Mouse (Mus musculus) telencephalon, adult 2 months (tissue): ENCODE data around the gene Lalba.
"Not testable (repeated sequence)": the region's sequence is repeated elsewhere in the genome, so short reads cannot be mapped to it uniquely, and the experiment has no call there.

ENCODE experiments used
- DNase-seq: peaks from one replicate; pipeline ENCODE4 v3.0.0-alpha.2; 2011; ENCODE audit warnings: low read depth, low spot score

Gene Lalba

GRCm38 (mm10) chr15:98492102-98492501 lies 9.6 kb upstream of the Lalba start, which contains the start of gene Olfr279:
Gene Olfr279 (plus strand): TSS chr15:98492402.
- no peak for DNase-seq

GRCm38 (mm10) chr15:98491332-98491731 lies 8.8 kb upstream of the Lalba start:
- DNase-seq, result no peak

DNA sequence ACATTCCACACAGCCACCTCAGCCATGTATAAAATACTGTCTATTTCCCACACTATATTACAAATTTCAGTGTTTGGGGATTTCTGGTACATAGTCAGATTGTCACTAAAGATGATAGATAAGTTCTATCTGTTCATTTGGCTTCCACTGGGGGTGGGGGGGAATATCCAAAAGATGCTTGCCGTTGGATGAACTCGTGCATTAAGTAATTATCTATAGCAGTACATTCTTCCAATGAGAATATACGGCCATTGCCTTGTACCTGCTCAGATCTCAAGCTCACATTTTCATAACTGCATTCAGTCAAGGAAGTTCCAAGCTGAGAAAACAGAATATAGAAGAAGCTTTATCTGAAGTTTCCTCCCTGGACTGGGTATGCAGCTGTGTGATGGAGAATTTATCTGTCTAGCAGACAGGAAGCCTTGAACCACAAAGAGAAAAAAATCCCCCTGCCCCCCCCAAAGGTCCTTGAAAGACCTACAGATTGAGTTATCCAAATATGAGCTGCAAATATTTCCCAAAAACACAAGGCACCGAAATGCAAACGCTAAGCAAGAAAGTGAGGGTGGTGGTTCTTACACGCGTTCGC lies 4.0 kb upstream of the Lalba start:
- DNase-seq, result no peak

DNA sequence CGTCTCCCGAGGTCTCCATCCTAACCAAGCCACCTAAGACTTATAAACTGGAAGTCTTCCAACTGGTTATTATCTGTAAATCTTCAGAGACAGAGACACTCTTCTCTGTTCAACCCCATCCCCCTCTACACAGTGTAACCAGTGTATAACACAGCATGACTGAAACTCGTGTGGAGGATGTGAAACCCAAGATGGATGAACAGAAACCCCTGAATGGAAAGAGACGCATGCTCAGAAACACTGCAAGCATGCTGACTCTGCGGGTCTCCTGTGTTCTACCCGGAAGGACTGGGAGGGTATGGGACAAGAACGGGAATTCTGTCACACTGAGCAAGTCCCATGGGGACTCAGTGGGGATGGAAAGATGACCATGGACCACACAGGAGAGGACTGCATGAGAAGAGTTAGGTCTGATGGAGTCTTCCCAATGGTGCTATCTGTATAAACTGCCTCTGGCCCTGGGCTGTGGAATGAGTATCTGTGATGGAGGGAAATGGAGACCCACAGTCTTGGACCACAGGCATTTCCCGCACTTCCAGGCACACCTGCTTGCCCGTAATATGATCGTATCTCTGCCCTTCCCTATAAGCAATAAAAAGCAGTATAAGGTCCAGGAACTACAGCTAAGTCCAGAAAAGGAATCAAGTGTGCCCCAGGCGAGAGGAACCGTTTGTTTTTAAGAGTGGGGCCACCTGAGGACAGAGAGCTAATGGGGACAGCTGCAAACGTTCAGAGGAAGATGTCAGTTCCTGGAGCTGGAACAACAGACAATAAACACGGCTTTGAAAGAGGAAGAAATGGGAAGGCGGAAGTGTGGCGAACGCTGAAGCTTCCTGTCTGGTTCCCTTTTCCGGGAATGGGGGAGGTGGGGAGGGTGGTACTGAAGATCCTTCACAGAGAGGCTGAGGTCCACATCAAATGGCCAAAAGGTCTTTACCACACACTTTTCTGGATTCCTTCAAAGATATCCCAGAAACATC lies 1.7 kb upstream of the Lalba start:
- no peak for DNase-seq

- DNase-seq, result no peak
Measured at GRCm38 (mm10) chr15:98479568-98480102, 2.9 kb downstream of the Lalba start.

GRCm38 (mm10) chr15:98476281-98476680 lies 6.2 kb downstream of the Lalba start:
- DNase-seq, result no peak

DNA sequence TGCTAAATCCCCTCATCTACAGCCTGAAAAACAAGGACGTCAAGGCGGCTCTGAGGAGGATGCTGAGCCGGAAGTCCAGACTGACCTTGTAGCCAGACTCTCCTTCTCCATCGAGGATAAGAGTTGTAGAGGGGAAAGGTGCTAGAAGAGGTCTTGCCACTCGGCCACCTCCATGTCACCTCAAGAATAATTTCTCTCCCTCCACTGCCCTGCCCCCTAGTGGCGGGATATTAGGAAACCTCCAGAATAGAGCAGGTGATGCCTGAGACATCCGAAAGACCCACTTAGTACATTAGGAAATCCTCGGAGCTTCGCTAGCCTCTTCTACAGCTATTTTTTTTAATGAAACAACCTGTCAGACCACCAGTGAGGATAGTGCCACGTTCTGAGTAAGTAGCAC lies 7.1 kb downstream of the Lalba start:
- DNase-seq, result no peak

DNA sequence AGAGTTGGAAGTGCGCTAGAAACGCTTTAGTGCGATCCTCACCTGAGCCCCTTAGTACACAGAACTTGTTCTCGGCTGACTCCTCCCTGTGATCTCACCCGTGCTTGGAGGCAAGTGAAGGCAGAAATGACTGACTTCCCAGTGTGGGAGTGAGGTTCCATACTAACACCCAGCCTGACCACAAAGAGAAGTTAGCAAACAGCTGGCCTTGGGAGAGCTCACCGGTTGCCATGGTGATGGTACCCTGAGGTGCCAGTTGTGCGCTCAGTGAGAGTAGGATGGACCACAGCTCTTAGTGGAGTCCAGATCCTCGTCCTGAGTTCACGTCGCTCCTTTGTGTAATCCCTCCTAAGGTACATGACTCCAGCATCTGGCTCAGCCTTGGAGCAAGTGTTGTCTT lies 7.6 kb downstream of the Lalba start:
- DNase-seq, result no peak

GRCm38 (mm10) chr15:98471539-98471938 lies 11.0 kb downstream of the Lalba start:
- no peak for DNase-seq

- DNase-seq, result no peak
Measured at GRCm38 (mm10) chr15:98469596-98469995, 12.9 kb downstream of the Lalba start, which contains the start of gene OR5BS1P. Gene OR5BS1P (plus strand): TSS chr15:98469896.

- no peak for DNase-seq
Measured at GRCm38 (mm10) chr15:98452288-98452687, 30.2 kb downstream of the Lalba start, which contains the start of gene Olfr281. Gene Olfr281 (plus strand): TSS chr15:98452588.

GRCm38 (mm10) chr15:98448521-98448920 lies 34.0 kb downstream of the Lalba start:
- no peak for DNase-seq

- DNase-seq, result no peak
Measured at GRCm38 (mm10) chr15:98444561-98444960, 38.0 kb downstream of the Lalba start.

- DNase-seq, result not testable (repeated sequence)
Measured at GRCm38 (mm10) chr15:98430925-98431324, 51.6 kb downstream of the Lalba start, which contains the start of gene Olfr282. Gene Olfr282 (plus strand): TSS chr15:98431225.
